Mouse (Mus musculus) Patski (cell line): ENCODE results near the gene Rrn3. TPM values are rescaled to one million over a fixed set of nuclear protein-coding genes. Genes with fewer than 3 reads are reported as not detected.

Experiments
- ATAC-seq: fragments of 100-300 bp; one replicate; pipeline ENCODE4 v1.8.0; 2021
- CTCF ChIA-PET: fragments of 350-600 bp; sonication (Branson Sonifier 250); formaldehyde crosslinking; loops from one replicate; lab custom pipeline; 2022; ENCODE audit warnings: inconsistent platforms; lab: Charles Lee
- POLR2A ChIA-PET: fragments of 350-600 bp; sonication (Branson Sonifier 250); formaldehyde crosslinking; loops from one replicate; lab custom pipeline; 2022; ENCODE audit warnings: antibody characterized with exemption, inconsistent platforms; lab: Charles Lee
- DNase-seq: peaks from one replicate; pipeline ENCODE4 v3.0.0-alpha.2; 2011; ENCODE audit warnings: low read depth, low spot score
- H3K27me3 ChIP-seq: fragments of 371-371 bp; one replicate; pipeline ENCODE4 v1.5.1; 2021
- CTCF ChIP-seq: fragments of 100-300 bp; IDR thresholded peaks from one replicate; pipeline ENCODE4 v1.5.1; 2021
- in situ Hi-C: fragments of 300-500 bp; cut with MboI; formaldehyde crosslinking; loops from 3 replicates; pipeline ENCODE4 v1.11.1; 2018; ENCODE audit warnings: low pct_unique_long_range_greater_than_20kb, mixed read lengths
- polyA plus RNA-seq: library from polyadenylated mRNA; unstranded; gene quantifications from one replicate; pipeline ENCODE4 v1.2.3, GENCODE M21; 2021

Rrn3 gene
- polyA plus RNA-seq, 1 experiment from 2014 or later: 40.1 TPM

GRCm38 (mm10) chr16:13819394-13819743, 38.9 kb downstream of the Rrn3 start:
- H3K27me3 ChIP-seq: no peaks in the 10 kb centered on the region
- TF ChIP-seq CTCF: no peak
- no peak for DNase-seq
- ChIA-PET CTCF (no interaction called here), POLR2A (no interaction called here)
- in situ Hi-C loops: no loop called here
- peak; percentile 59 for ATAC-seq

- ChIA-PET CTCF (no interaction called here), POLR2A (no interaction called here)
- DNase-seq (no peak), ATAC-seq (no peak)
- H3K27me3 ChIP-seq: no peaks in the 10 kb centered on the region
- in situ Hi-C loops: no loop called here
- TF ChIP-seq CTCF: no peak
These were observed 39.4 kb downstream of the Rrn3 start for GRCm38 (mm10) chr16:13819806-13820500.

GRCm38 (mm10) chr16:13820771-13821170, 40.3 kb downstream of the Rrn3 start:
- ChIA-PET CTCF (no interaction called here), POLR2A (no interaction called here)
- TF ChIP-seq CTCF: no peak
- no peaks in the 10 kb centered on the region for H3K27me3 ChIP-seq
- DNase-seq: no peak
- no peak for ATAC-seq
- in situ Hi-C loops: no loop called here

DNA sequence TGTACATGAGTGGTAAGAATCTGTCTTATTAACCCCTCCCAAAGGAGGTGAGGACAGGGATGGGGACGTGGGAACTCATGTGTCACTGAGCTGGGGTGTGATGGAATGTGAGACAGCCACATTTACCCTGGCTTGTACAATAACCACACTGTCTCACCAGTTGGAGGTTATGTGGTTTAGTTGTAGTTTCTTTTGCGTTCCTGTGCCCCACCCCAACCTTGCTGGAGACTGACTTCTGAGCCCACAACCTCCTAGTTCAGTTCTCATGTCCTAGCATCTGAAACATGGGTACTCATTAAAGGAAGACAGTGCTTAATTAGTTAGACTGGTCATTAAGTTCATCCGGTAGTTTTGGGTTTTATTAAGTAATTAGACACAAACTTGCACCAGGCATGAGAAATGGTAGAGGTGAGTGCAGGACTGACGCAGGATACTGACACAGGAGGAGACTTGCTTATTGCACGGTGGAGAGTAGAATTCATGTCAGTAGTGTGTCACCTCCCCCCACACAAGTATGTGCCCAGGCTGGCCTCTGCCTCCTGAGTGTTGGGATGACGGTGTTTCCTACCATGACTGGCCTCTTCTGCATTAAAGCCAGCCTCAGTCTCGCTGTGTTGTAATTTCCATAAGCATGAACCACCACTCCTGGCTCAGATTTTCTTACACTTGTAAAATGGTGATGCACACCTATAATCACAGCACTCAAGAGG, 45.4 kb downstream of the Rrn3 start:
- in situ Hi-C loops: no loop called here
- no peak for DNase-seq
- ChIA-PET POLR2A (no interaction called here), CTCF (no interaction called here)
- H3K27me3 ChIP-seq: no peaks in the 10 kb centered on the region
- peak; percentile 9 for ATAC-seq
- TF ChIP-seq CTCF: no peak

DNA sequence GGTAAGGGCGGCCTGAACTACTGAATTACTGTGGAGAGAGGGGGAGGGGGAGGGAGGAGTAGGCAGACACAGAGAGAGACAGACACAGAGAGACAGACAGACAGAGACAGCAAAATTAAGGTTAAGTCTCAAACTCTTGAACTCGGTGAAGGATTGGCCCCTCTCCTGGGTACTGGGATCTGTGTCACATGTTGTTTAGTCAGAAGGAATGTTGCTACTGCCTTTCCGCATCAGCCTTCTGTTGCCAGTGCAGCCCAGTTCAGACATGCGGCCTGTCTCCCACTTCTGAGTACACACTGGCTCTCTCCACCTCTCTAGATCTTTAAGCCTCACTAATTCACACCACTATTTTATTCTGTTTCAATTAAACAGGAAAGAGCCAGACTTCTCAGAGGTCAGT, 46.0 kb downstream of the Rrn3 start:
- ChIA-PET POLR2A (no interaction called here), CTCF (interaction anchor here (1.0 kb wide), 1 partner anchor 9 kb away, joined by 4 read pairs; no protein-coding TSS in a partner anchor)
- no peak for DNase-seq
- no peak for TF ChIP-seq CTCF
- in situ Hi-C loops: no loop called here
- no peaks in the 10 kb centered on the region for H3K27me3 ChIP-seq
- ATAC-seq: no peak

DNA sequence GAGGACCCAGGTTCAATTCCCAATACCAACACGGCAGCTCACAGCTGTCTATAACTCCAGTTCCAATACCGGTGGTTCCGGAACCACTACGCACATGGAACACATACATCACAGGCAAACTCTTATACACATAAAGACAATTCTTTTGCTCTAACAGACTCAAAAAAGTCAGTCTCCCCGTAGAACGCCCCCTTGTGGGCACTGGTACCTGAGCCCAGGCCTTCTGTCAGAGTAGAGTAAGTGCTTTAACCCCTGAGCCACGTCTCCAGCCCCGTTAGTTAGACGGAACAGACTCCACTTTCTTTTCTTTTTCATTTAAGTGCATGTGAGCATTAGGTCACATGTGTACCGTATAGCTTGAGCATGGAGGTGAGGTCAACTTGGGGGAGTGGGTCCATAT, 49.9 kb downstream of the Rrn3 start:
- in situ Hi-C loops: no loop called here
- ChIA-PET POLR2A (no interaction called here), CTCF (no interaction called here)
- no peak for TF ChIP-seq CTCF
- H3K27me3 ChIP-seq: no peaks in the 10 kb centered on the region
- no peak for DNase-seq
- ATAC-seq: no peak

- DNase-seq: no peak
- H3K27me3 ChIP-seq: no peaks in the 10 kb centered on the region
- in situ Hi-C loops: no loop called here
- ChIA-PET POLR2A (interaction anchor here (0.7 kb wide), 1 partner anchor 32 kb away, joined by 3 read pairs; no protein-coding TSS in a partner anchor), CTCF (no interaction called here)
- no peak for TF ChIP-seq CTCF
- ATAC-seq: no peak
These were observed 51.1 kb downstream of the Rrn3 start for GRCm38 (mm10) chr16:13831606-13832005.

DNA sequence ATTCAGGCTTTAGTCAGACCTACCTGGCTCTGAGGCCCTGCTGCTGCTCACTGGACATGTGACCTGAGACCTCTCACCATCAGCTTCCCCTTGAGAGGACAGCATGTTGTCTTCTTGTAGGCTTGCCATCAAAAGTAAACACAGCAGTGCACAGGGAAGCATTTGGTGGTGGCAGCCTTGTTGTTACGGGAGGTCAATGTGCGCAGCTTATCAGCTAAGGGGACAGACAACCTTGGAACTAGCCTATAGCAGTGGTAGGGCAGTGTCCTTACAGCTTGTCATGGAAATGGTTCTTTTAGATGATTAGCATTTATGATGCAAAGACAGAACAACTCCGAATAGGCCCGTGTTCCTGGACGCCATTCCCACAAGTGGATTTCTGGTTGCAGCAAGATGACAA, 53.9 kb downstream of the Rrn3 start:
- DNase-seq (no peak), ATAC-seq (no peak)
- CTCF ChIA-PET: no interaction called here
- no peak for TF ChIP-seq CTCF
- H3K27me3 ChIP-seq: no peaks in the 10 kb centered on the region
- POLR2A ChIA-PET: no interaction called here
- in situ Hi-C loops: no loop called here

GRCm38 (mm10) chr16:13840056-13840455, 59.5 kb downstream of the Rrn3 start:
- CTCF ChIA-PET: interaction anchor here (0.8 to 1.5 kb wide), 3 partner anchors 15 to 61 kb away, joined by 3 to 4 read pairs (median 3); no protein-coding TSS in a partner anchor

GRCm38 (mm10) chr16:13840956-13841355, 60.4 kb downstream of the Rrn3 start:
- no peaks in the 10 kb centered on the region for H3K27me3 ChIP-seq
- POLR2A ChIA-PET: no interaction called here
- ATAC-seq (no peak), DNase-seq (no peak)
- in situ Hi-C loops: no loop called here
- CTCF ChIA-PET: interaction anchor here (1.1 to 1.5 kb wide), 2 partner anchors 14 to 24 kb away, joined by 3 read pairs; no protein-coding TSS in a partner anchor
- TF ChIP-seq CTCF: no peak

More at GRCm38 (mm10) chr16:13840056-13840455, 59.5 kb downstream of the Rrn3 start:
- in situ Hi-C loops: no loop called here
- no peak for TF ChIP-seq CTCF
- ATAC-seq: no peak
- POLR2A ChIA-PET: no interaction called here
- no peaks in the 10 kb centered on the region for H3K27me3 ChIP-seq
- no peak for DNase-seq

- no peak for DNase-seq
- H3K27me3 ChIP-seq: no peaks in the 10 kb centered on the region
- TF ChIP-seq CTCF: no peak
- in situ Hi-C loops: no loop called here
- ChIA-PET POLR2A (interaction anchor here (0.8 kb wide), 1 partner anchor 20 kb away, joined by 3 read pairs; no protein-coding TSS in a partner anchor), CTCF (no interaction called here)
- no peak for ATAC-seq
These were observed 64.5 kb downstream of the Rrn3 start for GRCm38 (mm10) chr16:13845031-13845430.
